Mouse (Mus musculus): ENCODE data around the gene Nrxn3.

The Nrxn3 gene

DNA sequence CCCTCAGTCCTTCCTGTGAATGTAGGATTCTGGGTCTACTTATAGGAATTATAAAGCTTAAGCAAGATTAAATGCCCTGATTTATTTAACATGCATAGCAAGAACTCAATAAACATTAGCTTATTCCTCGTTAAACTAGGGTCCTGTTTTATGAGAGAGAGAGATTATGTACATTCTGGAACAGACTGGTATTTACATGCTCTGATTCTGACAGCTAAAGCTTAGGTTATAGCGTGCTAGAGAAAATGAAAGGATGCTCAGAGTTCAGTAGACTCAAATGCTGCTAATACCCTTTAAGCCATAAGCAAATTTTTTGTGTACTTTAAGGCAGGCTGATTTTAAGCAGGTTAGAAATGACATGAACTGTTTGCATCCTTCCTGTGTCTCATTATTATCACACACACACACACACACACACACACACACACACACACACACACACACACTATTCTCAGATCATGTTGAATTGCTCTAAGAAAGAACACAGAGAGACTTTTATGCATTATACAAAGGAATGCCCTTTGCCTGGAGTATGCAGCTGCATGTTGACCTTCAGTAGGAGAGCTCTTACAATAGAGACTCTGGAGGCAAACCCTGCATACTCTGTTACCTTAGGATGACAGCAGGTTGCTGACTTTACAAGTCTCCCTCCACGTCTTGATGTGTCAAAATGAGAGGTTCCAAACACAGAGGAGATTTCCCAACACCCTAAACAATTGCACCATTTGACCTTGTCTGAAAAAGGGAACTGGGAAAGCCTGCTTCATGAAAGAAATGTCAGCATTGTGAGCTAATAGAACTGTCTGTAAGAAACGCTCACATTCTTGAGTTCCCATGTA is 568.3 kb downstream of the Nrxn3 start:
- DNase-seq (ENCODE audit: extremely low spot score, low read depth, low spot score) = no peak

- peak; percentile 82 for DNase-seq (ENCODE audit: extremely low spot score, low read depth, low spot score)
Observed at GRCm38 (mm10) chr12:89302011-89302410, 579.3 kb downstream of the Nrxn3 start.

DNA sequence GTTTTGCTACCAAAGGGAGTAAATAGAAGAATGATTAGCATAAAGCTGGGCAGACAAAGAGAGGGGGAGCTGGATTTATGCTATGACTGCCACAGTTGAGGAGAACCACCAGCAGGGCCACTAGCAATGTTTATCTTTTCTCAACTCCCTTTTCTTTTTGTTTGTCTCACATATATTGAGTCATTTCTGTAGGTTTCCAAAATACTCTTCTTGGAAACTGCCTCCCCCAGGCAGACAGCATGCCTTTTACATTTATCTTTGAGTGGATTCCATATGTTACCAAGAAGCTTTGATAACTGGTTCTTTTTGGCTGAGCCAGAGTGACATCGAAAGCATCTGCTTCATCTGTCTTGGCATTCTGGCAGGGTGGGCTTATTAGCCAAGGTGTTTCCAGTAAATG is 587.5 kb downstream of the Nrxn3 start:
- no peak for DNase-seq (ENCODE audit: extremely low spot score, low read depth, low spot score)

- no peak for DNase-seq (ENCODE audit: extremely low spot score, low read depth, low spot score)
Observed at GRCm38 (mm10) chr12:89312586-89312985, 589.9 kb downstream of the Nrxn3 start.

GRCm38 (mm10) chr12:89325864-89326560 is 603.3 kb downstream of the Nrxn3 start:
- DNase-seq (ENCODE audit: extremely low spot score, low read depth, low spot score) = no peak

GRCm38 (mm10) chr12:89331474-89332263 is 609.0 kb downstream of the Nrxn3 start:
- no peak for DNase-seq (ENCODE audit: extremely low spot score, low read depth, low spot score)

- no peak for DNase-seq (ENCODE audit: extremely low spot score, low read depth, low spot score)
Observed at GRCm38 (mm10) chr12:89333486-89333885, 610.8 kb downstream of the Nrxn3 start.

DNA sequence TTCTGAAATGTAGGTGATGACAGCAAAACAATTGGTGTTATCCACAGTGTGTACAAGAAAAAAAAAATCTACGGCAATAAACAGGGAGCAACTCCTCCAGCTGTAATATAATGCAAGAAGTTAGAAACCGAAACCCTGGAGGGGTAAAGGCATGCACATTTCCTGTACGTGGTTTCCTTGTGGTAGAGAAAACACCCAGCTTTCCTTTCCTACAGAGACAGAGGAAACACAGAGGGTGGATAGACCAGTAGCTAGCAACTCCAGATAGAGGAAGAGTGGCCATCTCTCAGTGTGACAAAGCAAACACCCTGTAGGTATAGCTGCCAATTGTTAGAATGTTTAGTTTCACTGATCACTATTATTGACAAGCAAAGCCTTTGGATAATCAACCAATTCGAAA is 642.2 kb downstream of the Nrxn3 start:
- no peak for DNase-seq (ENCODE audit: extremely low spot score, low read depth, low spot score)

DNA sequence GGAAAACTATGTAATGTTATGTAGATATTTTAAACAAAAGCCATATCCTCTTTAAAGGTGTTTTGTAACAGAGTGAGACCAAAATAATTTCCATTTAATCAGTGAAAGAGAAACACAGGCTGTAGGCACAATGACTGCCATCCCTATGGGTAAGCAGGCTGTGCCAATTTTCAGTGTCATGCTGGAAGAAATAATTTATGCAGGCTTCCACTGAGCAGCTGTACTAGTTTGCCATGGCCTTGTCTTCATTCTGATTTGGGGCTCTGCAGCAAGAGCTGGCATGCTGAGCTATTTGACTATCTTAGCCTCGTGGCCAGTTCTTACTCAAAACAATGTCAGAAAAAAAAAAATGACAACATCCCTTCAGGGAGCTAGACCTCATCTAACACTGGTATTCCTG is 647.3 kb downstream of the Nrxn3 start:
- no peak for DNase-seq (ENCODE audit: extremely low spot score, low read depth, low spot score)

DNA sequence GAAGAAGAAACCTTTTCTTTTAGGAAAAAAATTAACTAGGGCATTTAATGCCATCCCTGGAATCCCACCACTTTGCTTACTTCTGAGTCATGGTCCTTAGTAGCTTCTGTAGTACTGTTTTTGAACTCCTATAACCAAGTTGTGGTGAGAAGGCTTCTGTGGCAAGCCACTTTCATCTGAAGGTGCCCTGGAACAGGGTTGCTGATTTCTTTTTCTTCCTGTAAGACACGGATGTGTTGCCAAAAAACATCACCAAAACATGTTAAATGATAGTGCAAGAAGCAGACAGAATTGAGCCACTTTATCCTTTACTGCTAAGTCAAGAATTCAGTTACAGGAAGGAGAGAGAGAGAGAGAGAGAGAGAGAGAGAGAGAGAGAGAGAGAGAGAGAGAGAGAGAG is 653.9 kb downstream of the Nrxn3 start:
- DNase-seq (ENCODE audit: extremely low spot score, low read depth, low spot score) = no peak

GRCm38 (mm10) chr12:89377051-89377643 is 654.5 kb downstream of the Nrxn3 start:
- DNase-seq (ENCODE audit: extremely low spot score, low read depth, low spot score) = no peak

GRCm38 (mm10) chr12:89377687-89378086 is 655.0 kb downstream of the Nrxn3 start:
- no peak for DNase-seq (ENCODE audit: extremely low spot score, low read depth, low spot score)

DNA sequence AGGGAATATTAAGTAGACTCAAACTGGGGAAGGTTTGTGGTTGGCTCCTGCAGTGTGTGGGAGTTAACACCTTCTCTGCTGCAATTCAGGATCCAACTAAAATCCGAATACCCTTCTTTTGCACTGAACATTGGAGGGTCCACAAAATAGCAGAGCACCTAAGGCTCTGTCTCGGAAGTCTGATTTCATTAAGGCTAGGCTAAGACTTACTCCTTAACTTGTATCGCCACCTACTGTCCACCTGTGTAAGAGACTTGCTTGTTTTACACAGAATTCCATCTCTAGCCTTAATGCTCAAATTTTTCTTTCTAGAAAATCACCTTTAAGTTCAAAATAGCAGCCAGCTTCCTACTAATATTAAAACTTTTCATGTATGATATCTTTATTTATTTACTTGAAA is 660.6 kb downstream of the Nrxn3 start:
- peak; percentile 5 for DNase-seq (ENCODE audit: extremely low spot score, low read depth, low spot score)

DNA sequence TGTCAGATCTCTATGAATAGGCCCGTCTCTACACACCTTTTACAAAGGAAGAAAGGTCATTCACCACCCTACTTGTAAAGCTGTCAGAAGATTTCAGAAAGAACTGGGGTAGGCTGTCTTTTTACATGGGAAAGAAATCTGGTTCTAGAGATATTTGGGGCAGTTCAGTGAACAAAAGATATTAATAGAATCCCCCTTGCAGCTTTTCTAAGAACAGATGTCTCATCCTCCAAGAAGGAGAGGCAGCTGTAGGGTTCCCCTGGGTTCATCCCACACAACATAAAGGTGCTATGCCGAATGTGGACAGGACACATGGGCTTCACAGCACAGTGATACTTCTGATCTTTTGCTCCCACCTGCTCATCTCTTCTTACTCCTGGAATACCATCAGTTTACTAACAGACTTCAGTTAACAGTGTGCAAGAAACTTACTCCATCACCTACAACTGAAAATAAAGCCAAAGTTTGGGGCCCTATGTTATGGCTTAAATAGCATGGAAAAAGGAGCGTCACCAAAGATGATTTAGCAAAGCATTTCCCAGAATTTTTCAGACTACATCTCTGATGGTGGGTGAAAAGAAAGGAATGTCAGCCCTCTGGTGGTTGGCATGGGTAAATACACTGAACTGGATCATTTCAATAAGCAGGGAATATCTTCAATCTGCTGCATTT is 672.6 kb downstream of the Nrxn3 start:
- DNase-seq (ENCODE audit: extremely low spot score, low read depth, low spot score) = no peak

GRCm38 (mm10) chr12:89436519-89436918 is 713.8 kb downstream of the Nrxn3 start:
- DNase-seq (ENCODE audit: extremely low spot score, low read depth, low spot score) = no peak

DNA sequence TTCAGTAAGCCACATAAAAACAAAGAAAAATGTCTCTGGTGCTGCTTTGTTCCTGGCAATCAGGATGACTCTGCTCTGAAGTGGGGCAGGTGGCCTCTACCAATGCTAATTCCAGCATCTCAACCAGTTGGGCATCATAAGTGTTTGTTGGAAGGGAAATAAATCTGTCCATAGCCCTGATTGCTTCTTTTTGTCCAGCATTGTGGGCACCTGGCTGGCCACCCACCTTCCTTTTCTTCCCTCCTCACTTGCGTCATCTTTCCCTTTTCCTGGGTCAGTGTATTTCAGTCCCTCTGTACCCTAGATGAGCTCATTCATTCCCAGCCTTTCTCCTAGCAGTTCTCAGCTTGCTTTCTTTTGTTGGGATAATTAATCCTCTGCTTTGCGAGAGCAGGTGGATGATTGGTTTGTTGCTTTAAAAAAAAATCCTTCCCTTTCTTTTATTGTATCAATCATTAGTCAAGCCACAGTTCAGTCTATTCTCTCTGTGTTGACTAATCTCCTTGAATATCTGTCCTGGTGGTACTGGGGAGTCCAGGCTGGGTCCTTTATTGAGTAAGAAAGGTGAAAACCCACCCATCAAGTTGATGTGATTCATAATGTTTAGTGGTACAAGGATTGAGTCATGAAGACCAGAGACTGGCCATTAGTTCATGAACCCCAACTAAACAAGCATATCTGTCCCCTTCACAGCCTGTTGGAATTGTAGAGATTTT is 719.8 kb downstream of the Nrxn3 start:
- no peak for DNase-seq (ENCODE audit: extremely low spot score, low read depth, low spot score)

- DNase-seq (ENCODE audit: extremely low spot score, low read depth, low spot score) = peak; percentile 31
Observed at GRCm38 (mm10) chr12:89450667-89451298, 728.1 kb downstream of the Nrxn3 start.

GRCm38 (mm10) chr12:89470226-89470625 is 747.5 kb downstream of the Nrxn3 start:
- no peak for DNase-seq (ENCODE audit: extremely low spot score, low read depth, low spot score)

DNA sequence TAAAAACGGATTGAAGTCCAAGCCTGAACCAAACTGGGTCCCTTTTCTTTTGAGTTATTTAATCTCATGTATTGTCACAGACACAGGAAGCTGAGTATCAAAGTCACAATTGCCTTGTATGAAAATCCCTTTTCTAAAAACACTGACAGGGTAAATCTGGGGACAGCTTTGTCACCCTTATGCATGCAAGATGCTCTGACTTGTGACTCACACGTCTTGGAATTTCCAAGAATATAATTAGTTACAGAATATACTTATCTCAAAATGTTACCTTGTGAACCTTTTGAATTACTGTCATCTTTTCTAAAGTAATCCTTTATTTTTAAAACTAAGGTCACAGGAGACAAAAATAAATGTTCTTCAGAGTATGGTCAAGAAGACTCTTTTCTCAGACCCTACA is 748.6 kb downstream of the Nrxn3 start:
- no peak for DNase-seq (ENCODE audit: extremely low spot score, low read depth, low spot score)

DNA sequence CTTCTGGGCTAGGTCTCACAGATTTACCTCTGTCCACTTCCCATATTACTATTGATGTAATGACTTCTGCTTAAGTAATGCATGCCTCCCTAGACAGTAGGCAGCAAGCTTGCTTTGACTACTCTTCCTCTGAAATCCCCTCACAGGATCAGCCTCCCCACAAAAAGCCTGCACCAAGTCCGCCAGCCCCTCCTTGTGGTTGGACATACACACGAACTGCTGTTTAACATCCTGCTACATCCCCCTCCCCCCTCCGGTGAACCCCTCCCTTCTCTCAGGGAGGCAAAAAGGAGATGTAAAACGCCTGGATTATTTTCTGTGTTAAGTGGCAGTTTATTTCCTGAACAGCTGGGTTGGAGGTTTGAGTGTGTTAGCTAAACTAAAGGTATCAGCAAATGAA is 749.2 kb downstream of the Nrxn3 start:
- no peak for DNase-seq (ENCODE audit: extremely low spot score, low read depth, low spot score)

Measured in hindlimb bud, embryonic 11.5 days (tissue).